Mouse (Mus musculus): ENCODE results near the gene Wdfy3. TPM values are rescaled to one million over a fixed set of nuclear protein-coding genes. Genes with fewer than 3 reads are reported as not detected.

The Wdfy3 gene
- polyA plus RNA-seq, 1 experiment from 2014 or later, result 21.7 TPM

GRCm38 (mm10) chr5:101825111-101825911 lies 244.4 kb downstream of the Wdfy3 start:
- no peaks in the 10 kb centered on the region for H3K9me3 ChIP-seq (ENCODE audit: low read depth, low read length)
- peak; percentile 35 for DNase-seq
- H3K9ac ChIP-seq, result no peak overlapping the region
- no peak overlapping the region for H3K27ac ChIP-seq (ENCODE audit: low read depth)
- WGBS, result 28% methylated on average over 13 of the region's 13 CpGs
- H3K4me2 ChIP-seq, result no peak overlapping the region
- no peaks in the 10 kb centered on the region for H3K36me3 ChIP-seq (ENCODE audit: insufficient read depth)
- H3K27me3 ChIP-seq (ENCODE audit: insufficient read depth, low read length), result no peaks in the 10 kb centered on the region
- no peak for ATAC-seq (ENCODE audit: insufficient read depth)
- no peak overlapping the region for H3K4me3 ChIP-seq (ENCODE audit: low read depth, low read length)
- H3K4me1 ChIP-seq (ENCODE audit: insufficient read depth), result no peaks in the 10 kb centered on the region
- TF ChIP-seq CTCF (IDR thresholded peaks at IDR 0.05; ENCODE audit: low read depth), result no peak

- 50% methylated on average over 6 of the region's 6 CpGs for WGBS
- DNase-seq, result no peak
Observed at GRCm38 (mm10) chr5:101822311-101822670, 247.4 kb downstream of the Wdfy3 start.

DNA sequence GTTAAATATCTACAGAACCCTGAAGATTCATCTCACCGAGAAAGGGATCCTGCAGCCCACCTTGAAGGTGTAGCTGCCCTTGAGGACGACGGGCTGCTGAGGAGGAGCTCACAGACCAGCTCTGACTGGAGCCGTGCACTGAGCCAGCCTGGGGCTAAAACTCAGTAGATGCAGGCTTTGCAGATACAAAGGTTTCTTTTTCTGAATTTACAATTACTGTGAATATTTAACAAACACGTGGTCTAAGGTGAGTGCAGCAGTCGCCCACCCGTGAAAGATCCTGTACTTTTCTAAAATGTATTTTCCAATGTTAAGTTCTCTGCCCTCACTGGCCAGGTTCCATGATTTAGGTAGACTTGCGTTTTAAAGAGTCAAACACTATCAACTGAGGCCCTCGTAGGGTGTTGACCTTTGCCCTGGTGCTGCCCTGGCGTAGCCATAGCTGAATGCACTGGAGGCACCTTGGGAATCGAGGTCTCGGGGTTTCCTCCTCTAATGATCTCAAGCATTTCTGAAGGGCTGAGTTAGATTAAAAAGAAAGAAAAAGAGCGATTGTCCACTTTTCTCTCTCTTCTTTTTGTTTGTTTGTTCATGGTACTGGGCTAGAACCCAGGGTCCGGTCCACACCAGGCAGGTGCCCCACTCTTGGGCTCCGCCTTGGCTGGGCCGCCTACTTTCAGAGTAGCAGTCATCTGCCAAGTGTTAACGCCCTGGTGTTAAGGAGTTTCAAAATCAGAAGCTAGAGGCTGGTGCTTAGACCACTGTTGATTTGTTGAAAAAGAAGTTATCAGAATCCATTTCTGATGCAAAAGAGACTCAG lies 248.0 kb downstream of the Wdfy3 start:
- DNase-seq, result no peak
- Histone ChIP-seq H3K27me3 (ENCODE audit: insufficient read depth, low read length) (no peaks in the 10 kb centered on the region), H3K9ac (no peak overlapping the region), H3K4me2 (no peak overlapping the region), H3K27ac (ENCODE audit: low read depth) (no peak overlapping the region), H3K4me3 (ENCODE audit: low read depth, low read length) (no peak overlapping the region), H3K9me3 (ENCODE audit: low read depth, low read length) (no peaks in the 10 kb centered on the region), H3K4me1 (ENCODE audit: insufficient read depth) (no peaks in the 10 kb centered on the region), H3K36me3 (ENCODE audit: insufficient read depth) (no peaks in the 10 kb centered on the region)
- ATAC-seq (ENCODE audit: insufficient read depth), result no peak
- no peak for TF ChIP-seq CTCF (IDR thresholded peaks at IDR 0.05; ENCODE audit: low read depth)
- 60% methylated on average over 17 of the region's 17 CpGs for WGBS

More at GRCm38 (mm10) chr5:101822311-101822670, 247.4 kb downstream of the Wdfy3 start:
- H3K9me3 ChIP-seq (ENCODE audit: low read depth, low read length), result no peaks in the 10 kb centered on the region
- H3K27ac ChIP-seq (ENCODE audit: low read depth), result no peak overlapping the region
- no peak overlapping the region for H3K4me3 ChIP-seq (ENCODE audit: low read depth, low read length)
- no peak overlapping the region for H3K4me2 ChIP-seq
- H3K27me3 ChIP-seq (ENCODE audit: insufficient read depth, low read length), result no peaks in the 10 kb centered on the region
- H3K36me3 ChIP-seq (ENCODE audit: insufficient read depth), result no peaks in the 10 kb centered on the region
- 0 out of 2 replicates have a peak, but pooled peaks have one; percentile 7 for TF ChIP-seq CTCF (IDR thresholded peaks at IDR 0.05; ENCODE audit: low read depth)
- no peak for ATAC-seq (ENCODE audit: insufficient read depth)
- no peak overlapping the region for H3K9ac ChIP-seq
- H3K4me1 ChIP-seq (ENCODE audit: insufficient read depth), result no peaks in the 10 kb centered on the region

GRCm38 (mm10) chr5:101821052-101821451 lies 248.7 kb downstream of the Wdfy3 start:
- no peaks in the 10 kb centered on the region for H3K4me1 ChIP-seq (ENCODE audit: insufficient read depth)
- H3K9me3 ChIP-seq (ENCODE audit: low read depth, low read length), result no peaks in the 10 kb centered on the region
- H3K27ac ChIP-seq (ENCODE audit: low read depth), result no peak overlapping the region
- no peak overlapping the region for H3K4me2 ChIP-seq
- 55% methylated on average over 8 of the region's 8 CpGs for WGBS
- no peak for TF ChIP-seq CTCF (IDR thresholded peaks at IDR 0.05; ENCODE audit: low read depth)
- H3K27me3 ChIP-seq (ENCODE audit: insufficient read depth, low read length), result no peaks in the 10 kb centered on the region
- no peaks in the 10 kb centered on the region for H3K36me3 ChIP-seq (ENCODE audit: insufficient read depth)
- no peak overlapping the region for H3K9ac ChIP-seq
- ATAC-seq (ENCODE audit: insufficient read depth), result no peak
- DNase-seq, result no peak
- no peak overlapping the region for H3K4me3 ChIP-seq (ENCODE audit: low read depth, low read length)

GRCm38 (mm10) chr5:101819844-101820243 lies 249.9 kb downstream of the Wdfy3 start:
- H3K27ac ChIP-seq (ENCODE audit: low read depth), result no peak overlapping the region

DNA sequence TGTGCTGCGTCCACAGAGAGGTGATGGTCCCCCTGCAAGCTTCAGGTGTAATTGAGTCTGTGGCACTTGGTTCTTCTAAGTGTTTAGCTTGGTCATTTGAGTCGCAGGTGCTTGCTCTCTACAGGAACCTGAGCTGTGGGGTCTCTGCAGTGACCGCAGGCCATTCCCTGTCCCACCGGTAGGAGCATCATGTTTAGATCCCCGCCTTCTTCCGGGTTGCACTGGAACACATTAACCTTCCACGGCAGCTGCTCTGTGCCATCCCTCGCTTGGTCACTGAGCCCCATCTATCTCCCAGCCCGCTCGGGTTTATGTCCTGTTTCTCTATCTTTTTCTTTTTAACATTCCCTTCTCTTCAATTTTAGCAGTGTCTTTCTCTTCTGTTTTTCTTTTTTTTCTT lies 250.5 kb downstream of the Wdfy3 start:
- no peaks in the 10 kb centered on the region for H3K36me3 ChIP-seq (ENCODE audit: insufficient read depth)
- 37% methylated on average over 10 of the region's 10 CpGs for WGBS
- no peaks in the 10 kb centered on the region for H3K27me3 ChIP-seq (ENCODE audit: insufficient read depth, low read length)
- DNase-seq (no peak), ATAC-seq (ENCODE audit: insufficient read depth) (no peak)
- no peak overlapping the region for H3K4me3 ChIP-seq (ENCODE audit: low read depth, low read length)
- H3K4me1 ChIP-seq (ENCODE audit: insufficient read depth), result no peaks in the 10 kb centered on the region
- no peak overlapping the region for H3K27ac ChIP-seq (ENCODE audit: low read depth)
- H3K9me3 ChIP-seq (ENCODE audit: low read depth, low read length), result no peaks in the 10 kb centered on the region
- H3K4me2 ChIP-seq, result no peak overlapping the region
- 0 out of 2 replicates have a peak, but pooled peaks have one; percentile 14 for TF ChIP-seq CTCF (IDR thresholded peaks at IDR 0.05; ENCODE audit: low read depth)
- no peak overlapping the region for H3K9ac ChIP-seq

More at GRCm38 (mm10) chr5:101819844-101820243, 249.9 kb downstream of the Wdfy3 start:
- TF ChIP-seq CTCF (IDR thresholded peaks at IDR 0.05; ENCODE audit: low read depth), result no peak
- Histone ChIP-seq H3K4me3 (ENCODE audit: low read depth, low read length) (no peak overlapping the region), H3K4me1 (ENCODE audit: insufficient read depth) (no peaks in the 10 kb centered on the region), H3K27me3 (ENCODE audit: insufficient read depth, low read length) (no peaks in the 10 kb centered on the region), H3K9me3 (ENCODE audit: low read depth, low read length) (no peaks in the 10 kb centered on the region), H3K36me3 (ENCODE audit: insufficient read depth) (no peaks in the 10 kb centered on the region), H3K9ac (no peak overlapping the region), H3K4me2 (no peak overlapping the region)
- ATAC-seq (ENCODE audit: insufficient read depth) (no peak), DNase-seq (no peak)
- WGBS, result 23% methylated on average over 7 of the region's 7 CpGs

GRCm38 (mm10) chr5:101816822-101817221 lies 252.9 kb downstream of the Wdfy3 start:
- ATAC-seq (ENCODE audit: insufficient read depth), result no peak
- 48% methylated on average over 7 of the region's 7 CpGs for WGBS
- no peak overlapping the region for H3K27ac ChIP-seq (ENCODE audit: low read depth)

More at GRCm38 (mm10) chr5:101816822-101817221, 252.9 kb downstream of the Wdfy3 start:
- no peak overlapping the region for H3K9ac ChIP-seq
- H3K27me3 ChIP-seq (ENCODE audit: insufficient read depth, low read length), result no peaks in the 10 kb centered on the region
- no peak overlapping the region for H3K4me2 ChIP-seq
- H3K9me3 ChIP-seq (ENCODE audit: low read depth, low read length), result no peaks in the 10 kb centered on the region
- no peak overlapping the region for H3K4me3 ChIP-seq (ENCODE audit: low read depth, low read length)
- H3K4me1 ChIP-seq (ENCODE audit: insufficient read depth), result no peaks in the 10 kb centered on the region
- no peak for TF ChIP-seq CTCF (IDR thresholded peaks at IDR 0.05; ENCODE audit: low read depth)
- no peaks in the 10 kb centered on the region for H3K36me3 ChIP-seq (ENCODE audit: insufficient read depth)
- DNase-seq, result no peak

Data from lung, embryonic 14.5 days (tissue).